Mouse (Mus musculus) heart, adult 8-10 months (tissue): ENCODE measurements around the gene Ago4. TPM values are rescaled to one million over a fixed set of nuclear protein-coding genes. Genes with fewer than 3 reads are reported as not detected.
"Not testable (repeated sequence)": the region's sequence is repeated elsewhere in the genome, so short reads cannot be mapped to it uniquely, and the experiment has no call there.

Source experiments
- DNase-seq: peaks from one replicate; pipeline ENCODE4 v3.0.0; 2022; ENCODE audit warnings: low spot score
- total RNA-seq, 4 experiments: library from RNA; stranded (reverse); gene quantifications; 2 replicates each; pipeline ENCODE4 v1.2.4; 2022

Gene Ago4
- total RNA-seq: 10 to 100 TPM; 10.4 to 14.5 (median 12.1) TPM

- peak; percentile 9 for DNase-seq
Observed at GRCm38 (mm10) chr4:126532827-126533728, at the start of gene Ago4. Ago4 (minus strand) TSS chr4:126533472.

- no peak for DNase-seq
Observed at GRCm38 (mm10) chr4:126579077-126579476, 45.8 kb upstream of the Ago4 start.

GRCm38 (mm10) chr4:126577920-126578319 lies 44.6 kb upstream of the Ago4 start:
- no peak for DNase-seq

GRCm38 (mm10) chr4:126576281-126576680 lies 43.0 kb upstream of the Ago4 start:
- no peak for DNase-seq

GRCm38 (mm10) chr4:126569783-126570182 lies 36.5 kb upstream of the Ago4 start:
- DNase-seq: no peak

GRCm38 (mm10) chr4:126567243-126567642 lies 34.0 kb upstream of the Ago4 start:
- no peak for DNase-seq

GRCm38 (mm10) chr4:126563798-126564197 lies 30.5 kb upstream of the Ago4 start:
- DNase-seq: no peak

GRCm38 (mm10) chr4:126556809-126557711 lies 23.8 kb upstream of the Ago4 start, which contains the start of gene Clspn:
Clspn (plus strand) TSS chr4:126556935.
- DNase-seq: peak; percentile 84

GRCm38 (mm10) chr4:126554462-126554861 lies 21.2 kb upstream of the Ago4 start:
- peak; percentile 33 for DNase-seq

- no peak for DNase-seq
Observed at GRCm38 (mm10) chr4:126553685-126554084, 20.4 kb upstream of the Ago4 start.

- no peak for DNase-seq
Observed at GRCm38 (mm10) chr4:126553105-126553504, 19.8 kb upstream of the Ago4 start.

GRCm38 (mm10) chr4:126552136-126552535 lies 18.9 kb upstream of the Ago4 start:
- no peak for DNase-seq

- no peak for DNase-seq
Observed at GRCm38 (mm10) chr4:126546183-126546582, 12.9 kb upstream of the Ago4 start.

- DNase-seq: no peak
Observed at GRCm38 (mm10) chr4:126545703-126546102, 12.4 kb upstream of the Ago4 start.

- no peak for DNase-seq
Observed at GRCm38 (mm10) chr4:126545016-126545415, 11.7 kb upstream of the Ago4 start.

- DNase-seq: no peak
Observed at GRCm38 (mm10) chr4:126542838-126543237, 9.6 kb upstream of the Ago4 start.

GRCm38 (mm10) chr4:126540487-126541071 lies 7.3 kb upstream of the Ago4 start:
- DNase-seq: no peak

GRCm38 (mm10) chr4:126536865-126537264 lies 3.6 kb upstream of the Ago4 start:
- DNase-seq: peak; percentile 13

- DNase-seq: not testable (repeated sequence)
Observed at GRCm38 (mm10) chr4:126535631-126536030, 2.4 kb upstream of the Ago4 start.

- DNase-seq: no peak
Observed at GRCm38 (mm10) chr4:126533729-126534070, 428 bp upstream of the Ago4 start.

- DNase-seq: no peak
Observed at GRCm38 (mm10) chr4:126532292-126532691, 980 bp downstream of the Ago4 start.

GRCm38 (mm10) chr4:126526828-126527227 lies 6.4 kb downstream of the Ago4 start:
- DNase-seq: no peak
